Mouse (Mus musculus) brain, adult 2 months (tissue): ENCODE results near the gene Sac3d1.

Source experiments
- DNase-seq: peaks from one replicate; pipeline ENCODE4 v3.0.0; 2011; ENCODE audit warnings: low read depth, low spot score

Gene Sac3d1

DNA sequence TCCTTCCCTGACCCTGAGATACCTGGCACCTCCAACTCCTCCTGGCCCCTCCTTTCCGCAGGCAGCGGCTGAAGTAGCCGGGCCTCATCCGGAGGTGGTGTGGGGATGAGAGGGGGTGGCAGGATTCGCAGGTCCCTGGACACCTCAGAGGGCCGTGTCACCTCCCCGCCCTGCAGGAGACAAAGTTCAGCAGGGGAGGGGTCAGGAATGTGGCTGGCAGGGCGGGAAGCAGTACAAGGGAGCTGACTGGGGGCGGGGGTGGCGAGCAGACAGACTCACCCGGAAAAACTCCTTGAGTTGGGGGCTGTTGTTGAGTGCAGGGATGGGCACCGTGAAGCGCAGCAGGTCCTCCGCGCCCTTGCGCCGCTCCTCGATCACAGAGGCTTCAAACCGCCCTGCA is 3.3 kb upstream of the Sac3d1 start:
- DNase-seq = no peak

DNA sequence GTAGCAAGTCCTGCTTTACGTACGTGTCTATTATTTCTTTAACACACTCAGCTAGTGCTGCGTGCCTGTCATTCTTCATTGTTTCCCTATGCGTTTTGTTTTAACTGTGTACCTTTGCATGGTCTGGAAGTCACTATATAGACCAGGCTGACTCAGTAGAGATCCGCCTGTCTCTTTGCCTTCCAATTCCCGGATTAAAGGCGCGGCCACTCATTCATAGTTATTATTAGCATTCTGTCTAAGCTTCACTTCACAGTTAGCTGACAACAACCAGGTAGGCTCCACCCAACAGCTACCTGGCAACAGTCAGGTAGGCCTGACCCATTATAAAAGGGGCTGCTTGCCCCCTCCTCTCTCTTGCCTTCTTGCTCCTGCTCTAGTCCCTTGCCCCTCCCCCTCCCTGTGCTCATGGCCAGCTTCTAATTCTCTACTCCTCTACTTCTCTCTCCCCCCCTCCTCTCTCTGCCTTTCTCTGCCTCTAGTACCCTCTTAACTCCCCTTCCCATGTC is 281 bp upstream of the Sac3d1 start:
- DNase-seq = no peak

DNA sequence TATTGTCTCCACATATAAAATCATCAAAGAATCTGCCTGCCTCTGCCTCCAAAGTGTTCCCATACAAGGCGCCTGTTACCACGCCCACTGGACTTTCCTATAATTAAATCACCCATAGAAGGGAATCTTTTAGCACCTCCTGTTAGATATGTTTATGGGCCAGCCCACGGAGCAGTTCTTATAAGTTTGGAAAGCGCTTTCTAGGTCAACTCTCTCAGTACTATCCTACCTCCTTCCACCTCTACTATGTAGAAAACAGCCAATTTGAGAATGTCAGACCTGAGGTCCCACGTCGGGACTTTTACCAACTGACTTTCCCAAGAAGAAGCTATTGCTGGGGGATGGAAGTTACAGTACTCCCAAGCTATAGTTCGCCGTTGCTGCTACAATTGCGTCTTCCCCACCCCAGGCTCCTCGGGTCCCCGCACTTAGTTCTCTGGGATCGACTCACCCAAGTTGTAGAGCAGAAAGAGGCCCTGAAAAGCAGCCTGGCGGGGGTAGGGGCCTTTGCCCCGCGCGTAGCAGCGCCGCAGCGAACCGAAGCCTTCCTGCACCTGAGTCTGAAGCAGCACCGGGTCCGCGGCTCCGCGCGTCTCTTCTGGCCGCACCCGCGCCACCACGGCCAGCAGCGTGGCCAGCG is 984 bp downstream of the Sac3d1 start:
- DNase-seq = peak; percentile 43

DNA sequence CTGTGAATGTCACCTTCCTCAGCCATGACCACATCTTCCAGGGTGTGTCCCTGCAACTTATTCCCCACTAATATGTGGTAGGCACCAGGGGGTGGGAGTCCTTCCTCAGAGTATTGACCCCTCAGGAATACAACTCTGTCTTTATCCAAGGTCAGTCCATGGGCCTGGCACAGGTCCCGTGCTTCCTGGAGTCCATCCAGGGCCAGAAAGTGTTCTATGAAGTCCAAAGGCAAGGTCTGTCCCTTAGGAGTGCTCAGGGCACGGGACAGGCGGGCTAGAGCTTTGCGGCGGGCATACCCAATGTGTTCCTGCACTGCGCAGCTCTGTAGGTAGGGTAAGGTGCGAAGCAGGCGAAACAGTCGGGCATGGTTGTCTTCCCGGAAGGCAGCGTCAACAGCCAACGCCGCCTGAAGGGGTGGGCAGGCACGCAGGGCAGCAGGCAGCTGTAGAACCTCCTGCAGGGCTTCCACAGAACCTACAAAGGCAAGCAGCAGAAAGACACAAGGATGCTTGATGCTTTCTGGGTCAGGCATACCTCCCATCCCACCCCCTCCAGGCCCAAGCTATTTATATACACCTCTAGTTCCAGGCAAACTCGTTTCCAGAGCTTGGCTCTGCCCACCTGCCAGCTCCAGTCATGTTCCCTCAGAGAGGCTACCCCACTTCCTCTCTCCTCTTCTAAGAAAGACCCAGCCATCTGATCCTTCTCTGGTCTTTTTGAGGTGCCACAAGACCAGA is 2.2 kb downstream of the Sac3d1 start:
- peak; percentile 69 for DNase-seq

DNA sequence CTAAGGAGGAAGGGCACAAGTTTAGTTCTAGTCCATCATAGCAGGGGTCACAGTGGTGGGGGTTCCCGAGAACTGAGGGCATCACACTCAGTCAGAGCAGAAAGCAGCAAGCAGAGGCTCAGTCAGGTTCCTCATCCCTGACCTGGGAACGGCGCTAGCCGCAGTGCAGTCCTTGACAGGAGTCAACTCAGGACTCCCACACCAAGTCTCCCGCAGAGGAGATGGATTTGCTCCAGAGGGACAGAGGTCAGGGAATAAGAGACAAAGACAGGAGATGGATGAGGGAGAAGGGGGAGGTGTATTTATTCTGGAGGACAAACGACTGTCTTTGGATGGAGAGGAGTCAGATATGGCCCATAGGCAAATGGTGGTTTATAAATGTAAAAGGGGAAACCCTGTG is 5.3 kb downstream of the Sac3d1 start:
- no peak for DNase-seq

DNA sequence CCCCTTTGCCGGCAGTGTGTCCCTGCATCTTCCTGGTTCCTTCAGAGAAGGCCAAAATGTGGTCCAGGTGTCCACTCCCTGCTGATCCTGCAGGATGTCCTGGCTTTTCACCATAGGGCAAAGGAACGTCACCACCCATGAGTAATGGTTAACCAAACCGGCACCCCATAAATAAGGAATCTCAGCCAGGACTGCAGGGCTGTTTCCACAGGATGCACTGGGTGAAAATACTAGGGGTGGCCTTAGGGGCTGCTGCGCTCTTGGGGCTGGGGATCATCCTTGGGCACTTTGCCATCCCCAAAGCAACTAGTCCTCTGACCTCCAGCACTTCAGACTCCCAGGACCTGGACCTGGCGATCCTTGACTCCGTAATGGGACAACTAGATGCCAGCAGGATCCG is 12.9 kb downstream of the Sac3d1 start, which contains the start of gene Naaladl1:
Naaladl1 (plus strand) TSS at position 197 of the 400 bp plus-strand sequence.
- DNase-seq = no peak

DNA sequence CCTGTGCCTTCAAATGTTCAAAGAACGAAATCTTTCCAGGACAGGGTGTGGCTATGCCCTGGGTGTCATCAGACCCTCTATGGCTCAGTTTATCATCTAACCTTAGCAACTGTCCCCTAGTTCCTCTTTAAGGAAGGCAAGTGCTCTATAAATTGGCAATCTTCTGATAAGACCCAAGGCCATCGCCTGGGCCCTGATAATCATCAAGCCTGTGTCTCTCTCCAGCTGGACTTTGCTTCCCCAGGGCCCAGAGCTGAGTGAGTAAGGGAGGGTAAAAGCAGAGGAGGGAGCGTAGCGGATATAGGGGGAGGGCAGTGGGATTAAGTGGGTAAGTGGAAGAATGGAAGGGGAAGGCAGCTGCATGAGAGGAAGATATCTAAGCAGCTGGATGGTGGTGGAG is 14.0 kb downstream of the Sac3d1 start:
- DNase-seq = no peak

DNA sequence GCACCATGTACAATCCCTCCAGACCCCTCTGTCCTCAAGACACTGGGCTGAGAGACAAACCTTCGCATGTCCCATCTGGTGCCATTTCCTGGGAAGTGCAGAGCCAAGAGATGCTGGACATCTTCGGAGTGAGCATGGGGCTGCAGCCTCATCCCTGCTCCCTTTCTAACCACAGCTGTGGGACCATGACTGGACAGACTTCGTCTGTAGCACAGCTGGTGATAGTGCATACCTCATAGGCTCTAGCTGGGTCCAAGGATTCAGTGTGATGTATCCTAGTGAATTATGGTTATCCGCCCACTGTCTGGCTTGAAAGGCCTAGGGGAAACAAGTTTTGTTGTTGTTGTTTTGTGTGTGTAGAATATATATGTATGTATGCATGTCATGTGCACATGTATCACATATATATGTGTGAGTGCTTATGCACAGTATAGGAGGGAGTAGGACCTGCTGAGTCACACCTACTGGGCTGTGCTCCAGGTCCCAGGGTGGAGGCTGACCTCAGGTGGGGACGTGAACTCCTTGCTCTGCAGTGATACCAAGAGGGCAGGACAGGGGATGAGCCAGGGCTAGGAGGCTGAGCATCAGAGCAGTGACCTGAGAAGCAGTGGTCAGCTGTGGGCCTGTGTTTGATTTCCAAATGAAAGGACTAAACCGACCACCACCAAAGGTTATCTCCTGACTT is 16.1 kb downstream of the Sac3d1 start:
- no peak for DNase-seq

DNA sequence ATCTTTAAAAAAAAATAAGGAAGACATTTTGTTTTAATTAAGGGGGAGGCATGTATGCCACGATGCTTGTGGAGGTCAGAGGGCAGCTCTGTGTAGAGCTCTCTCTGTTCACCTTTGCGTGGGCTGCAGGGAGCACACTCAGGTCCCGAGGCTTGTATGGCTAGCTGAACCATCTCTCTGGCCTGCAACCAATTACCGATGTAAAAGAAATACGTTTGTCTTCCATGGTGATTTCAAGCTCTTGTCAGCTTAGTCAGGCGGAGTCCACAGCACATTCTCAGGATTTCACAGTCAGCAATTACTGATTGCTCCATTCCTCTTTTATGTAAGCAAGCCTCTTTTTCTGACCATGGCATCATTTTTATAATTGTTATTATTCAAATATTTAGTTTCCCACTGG is 17.3 kb downstream of the Sac3d1 start:
- DNase-seq = no peak

DNA sequence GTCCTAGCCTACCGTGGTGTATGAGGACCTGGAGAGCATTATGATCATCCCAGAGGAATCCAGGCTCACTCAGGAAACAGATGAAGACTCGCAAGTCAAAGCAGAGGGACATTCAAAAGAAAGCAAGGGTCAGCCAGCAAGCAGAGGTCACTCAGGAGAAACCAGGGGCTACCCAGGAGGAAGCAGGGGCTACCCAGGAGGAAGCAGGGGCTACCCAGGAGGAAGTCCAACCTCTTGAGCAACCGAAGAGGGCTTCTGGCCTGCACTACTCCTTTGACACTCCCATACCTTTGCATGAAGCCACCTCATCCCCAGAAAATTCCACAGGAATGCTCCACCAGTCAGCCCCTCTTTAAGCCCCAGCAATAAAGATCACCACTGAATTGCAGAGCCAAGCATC is 20.6 kb downstream of the Sac3d1 start:
- no peak for DNase-seq

DNA sequence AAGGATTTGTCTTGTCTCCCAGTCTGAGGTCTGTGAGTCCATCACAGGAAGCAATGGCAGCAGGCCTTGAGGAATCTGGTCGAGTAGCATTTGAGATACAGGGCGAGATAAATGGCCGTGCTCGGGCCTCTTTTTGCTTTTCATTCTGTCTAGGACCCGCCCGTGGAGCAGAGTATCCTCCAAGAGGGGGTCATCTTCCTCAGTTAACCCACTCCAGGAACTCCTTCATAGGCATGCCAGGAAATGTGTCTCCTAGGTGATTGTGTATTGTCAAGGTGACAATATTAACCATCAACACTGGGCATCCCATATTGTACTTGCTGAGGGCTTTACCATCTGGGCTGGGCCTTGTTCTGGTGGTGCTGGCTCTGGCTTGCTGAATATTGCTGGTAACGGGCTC is 24.3 kb downstream of the Sac3d1 start, which contains the start of gene AC131692.1:
AC131692.1 (plus strand) TSS at position 301 of the 400 bp plus-strand sequence.
- DNase-seq = no peak

DNA sequence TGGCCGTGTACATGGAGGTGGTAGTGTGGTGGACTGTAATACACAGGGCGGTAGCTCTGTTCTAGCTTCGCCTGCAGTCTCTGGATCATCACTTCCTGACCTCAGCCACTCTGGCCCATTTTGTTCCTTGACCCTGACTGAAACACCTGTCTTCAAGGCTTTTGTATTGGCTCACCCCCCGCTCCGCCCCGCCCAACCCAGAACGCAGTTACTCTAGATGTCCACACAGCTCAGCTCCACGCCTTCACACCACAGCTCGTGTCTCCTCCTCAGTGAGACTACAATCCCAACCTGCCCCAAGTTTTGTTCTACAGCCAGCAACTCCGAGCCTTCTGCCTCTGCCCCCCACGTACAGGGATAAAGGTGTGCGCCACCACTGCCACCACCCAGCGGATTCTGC is 29.6 kb downstream of the Sac3d1 start:
- DNase-seq = no peak

DNA sequence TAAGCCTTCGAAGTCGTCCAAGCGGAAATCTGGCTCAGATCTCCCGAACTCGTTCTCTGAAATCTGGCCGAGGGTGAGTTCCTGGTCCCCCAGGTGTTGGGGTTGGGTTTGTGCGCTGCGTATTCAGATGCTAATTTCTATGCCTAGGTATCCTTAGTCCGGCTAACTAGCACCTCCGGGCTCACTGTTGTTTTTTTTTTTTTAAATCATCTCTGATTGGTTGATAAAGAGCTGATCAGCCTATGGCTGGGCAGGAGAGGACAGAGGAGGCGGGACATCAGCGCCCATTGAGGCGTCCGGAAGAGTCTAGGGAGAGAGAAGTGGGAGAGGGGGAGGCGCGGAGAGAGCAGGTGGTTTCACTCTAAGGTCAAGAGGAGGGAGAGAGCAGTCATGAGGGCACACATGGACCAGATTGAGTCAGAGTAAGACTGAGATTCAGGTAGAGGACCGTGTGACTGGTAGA is 33.0 kb downstream of the Sac3d1 start:
- DNase-seq = peak; percentile 21

DNA sequence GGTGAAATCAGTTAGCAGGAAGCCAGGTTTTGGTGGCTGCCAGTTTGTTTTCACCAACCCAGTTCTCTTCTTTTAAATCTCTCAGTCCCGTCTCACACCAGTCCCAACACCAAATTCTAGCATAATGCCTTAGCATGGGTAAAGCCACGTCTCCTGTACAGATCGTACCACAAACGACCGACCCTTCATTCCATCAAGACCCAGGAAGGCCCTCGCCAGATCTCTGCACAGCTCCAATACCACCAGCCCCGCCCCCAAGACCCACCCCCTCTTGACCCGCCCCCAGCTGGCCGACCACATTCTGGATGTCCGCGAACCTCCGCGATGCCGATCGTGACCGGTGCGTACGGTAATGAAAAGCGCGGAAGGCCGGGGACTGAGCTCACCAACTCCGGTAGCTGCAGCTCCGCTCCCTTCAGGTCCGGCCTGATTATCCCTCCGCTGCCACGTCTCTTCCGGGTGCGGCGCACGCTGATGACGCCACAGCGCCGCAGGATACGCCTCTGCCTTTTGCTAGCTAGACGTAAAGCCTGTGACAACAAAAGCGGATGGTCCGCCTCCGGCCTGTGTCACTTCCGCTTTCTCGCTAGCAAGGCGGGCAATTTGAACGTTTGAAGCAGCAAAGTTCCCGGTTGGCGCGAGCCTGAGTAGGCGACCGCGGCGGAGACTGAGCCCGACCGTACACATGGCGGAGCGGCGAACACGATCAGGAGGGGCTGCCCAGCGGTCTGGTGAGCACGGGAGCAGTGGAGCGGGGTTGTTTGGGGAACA is 33.8 kb downstream of the Sac3d1 start, which contains the start of the genes Zfpl1 and Cdca5:
Zfpl1 (minus strand) TSS at position 479 of the 771 bp plus-strand sequence.
Cdca5 (plus strand) TSS at position 506 of the 771 bp plus-strand sequence.
- peak; percentile 100 for DNase-seq

DNA sequence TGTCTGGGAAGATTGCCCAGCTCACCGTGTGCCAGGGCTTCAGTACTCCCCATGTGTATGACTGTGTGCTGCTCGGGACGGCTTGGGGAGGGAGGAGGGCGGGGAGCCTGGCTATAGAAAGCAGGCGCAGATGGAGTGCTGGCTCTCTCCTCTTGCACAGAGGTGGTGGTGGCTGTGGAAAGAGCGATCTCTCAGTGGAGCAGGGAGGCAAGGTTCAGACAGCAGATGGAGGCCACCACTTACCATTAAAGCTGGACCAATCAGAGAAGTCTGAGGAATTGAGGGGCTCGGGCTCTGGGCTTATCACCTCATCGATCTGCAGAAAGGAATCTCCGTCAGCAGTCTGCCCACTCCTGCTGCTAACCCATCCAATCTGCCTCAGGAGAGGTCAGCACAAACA is 36.3 kb downstream of the Sac3d1 start, which contains the start of gene Gm28374:
Gm28374 (minus strand) TSS at position 101 of the 400 bp plus-strand sequence.
- no peak for DNase-seq

DNA sequence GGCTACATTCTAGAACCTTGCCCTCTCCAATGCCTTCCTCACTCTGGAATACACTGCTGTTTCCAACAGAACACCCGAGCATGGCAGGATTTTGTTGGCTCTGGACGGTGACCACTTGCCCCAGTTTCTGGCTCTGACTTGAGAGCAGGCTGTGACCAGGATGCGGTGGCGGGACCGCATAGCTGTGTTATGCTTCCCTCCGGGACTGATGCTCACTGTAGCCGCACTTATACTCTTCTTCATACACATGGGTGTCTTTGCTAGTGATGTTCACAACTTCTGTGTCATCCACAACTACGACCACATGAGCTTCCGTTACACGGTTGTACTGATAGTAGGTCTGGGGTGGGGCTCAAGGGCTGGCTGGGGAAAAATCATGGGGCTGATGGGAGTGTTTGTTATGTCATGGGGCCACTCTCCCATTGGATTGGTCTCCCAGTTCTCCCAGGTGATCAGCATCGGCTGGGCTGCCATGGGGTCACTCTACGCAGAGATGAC is 38.4 kb downstream of the Sac3d1 start, which contains the start of gene Tmem262:
Tmem262 (plus strand) TSS at position 51 of the 498 bp plus-strand sequence.
- DNase-seq = no peak

DNA sequence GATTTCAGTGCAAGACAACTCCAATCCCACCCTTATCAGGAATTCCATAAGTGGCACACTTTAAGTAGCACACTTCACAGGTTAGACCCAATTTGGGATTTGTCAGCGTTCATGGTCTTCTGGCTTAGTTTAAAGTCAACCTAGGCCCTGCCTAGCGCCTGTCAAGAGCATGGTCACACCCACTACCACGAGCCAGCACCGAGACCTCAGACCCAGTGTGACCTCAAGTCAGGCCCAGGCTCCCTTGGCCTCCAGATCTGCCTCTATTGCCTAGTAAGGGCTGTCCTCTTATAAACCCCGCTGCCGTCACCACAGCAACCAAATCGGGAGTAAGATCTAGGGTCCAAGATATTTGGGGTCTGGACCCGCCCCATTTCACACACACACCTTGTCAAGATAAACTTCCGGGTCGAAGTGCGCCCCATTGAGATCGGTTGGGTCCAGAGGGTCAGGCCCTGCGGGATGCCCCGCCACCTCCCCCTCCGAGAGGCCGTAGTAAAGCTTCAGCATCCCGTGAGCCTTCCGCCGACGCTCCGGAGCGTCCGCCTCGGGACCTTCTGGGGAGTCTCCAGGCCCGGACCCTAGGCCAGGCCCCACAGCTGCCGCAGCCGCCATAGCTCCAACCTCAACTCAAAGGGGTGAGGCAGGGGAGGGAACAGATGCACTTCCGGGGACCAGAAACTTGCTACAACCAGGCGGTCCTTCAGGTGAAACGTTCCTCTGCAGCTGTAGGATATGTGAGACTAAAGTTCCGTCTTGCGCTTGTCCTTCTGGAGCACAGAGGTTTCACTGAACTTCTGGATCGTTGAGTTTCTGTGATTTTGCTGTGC is 41.7 kb downstream of the Sac3d1 start, which contains the start of gene Vps51:
Vps51 (minus strand) TSS at position 668 of the 830 bp plus-strand sequence.
- DNase-seq = peak; percentile 98

DNA sequence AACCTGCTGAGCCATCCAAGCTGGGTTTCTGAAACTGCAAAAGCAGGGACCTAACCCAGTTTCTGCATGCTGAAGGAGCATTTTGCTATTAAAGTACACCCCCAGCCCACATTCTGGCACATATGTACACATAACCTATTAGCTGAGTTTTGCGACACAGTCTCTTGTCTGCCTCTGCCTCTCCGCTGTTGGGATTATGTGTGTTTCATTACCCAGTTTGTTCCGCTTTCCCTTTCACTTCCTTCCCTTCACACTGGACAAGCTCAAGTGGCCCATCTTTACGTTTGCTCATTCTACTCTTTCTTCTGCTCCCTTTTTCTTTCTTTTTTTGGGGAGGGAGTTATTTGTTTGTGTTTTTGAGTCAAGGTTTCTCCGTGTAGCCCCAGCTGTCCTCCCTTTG is 44.6 kb downstream of the Sac3d1 start:
- DNase-seq = no peak

DNA sequence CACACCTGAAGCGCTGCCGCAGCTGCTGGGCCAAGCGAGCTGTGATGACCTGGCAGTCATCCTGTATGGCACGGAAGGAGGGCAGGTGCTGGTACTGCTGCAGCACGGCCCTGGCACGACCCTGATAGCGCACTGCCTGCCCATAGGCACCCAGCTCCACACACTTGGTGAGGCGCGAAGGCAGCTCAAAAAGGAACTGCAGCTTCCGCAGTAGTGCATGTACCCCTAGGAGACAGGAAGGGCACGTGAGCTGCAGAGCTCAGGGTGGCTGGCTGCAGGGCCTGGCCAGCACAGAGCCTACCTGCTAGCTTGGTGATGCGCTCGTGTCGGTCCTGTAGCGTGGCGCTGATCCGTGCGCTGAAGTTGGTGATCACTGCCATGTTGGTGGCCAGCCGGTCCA is 47.2 kb downstream of the Sac3d1 start:
- no peak for DNase-seq
